Mouse (Mus musculus): Measurements from ENCODE around the gene Polr1e.
"Not testable (repeated sequence)": the region's sequence is repeated elsewhere in the genome, so short reads cannot be mapped to it uniquely, and the experiment has no call there.

Polr1e gene

DNA sequence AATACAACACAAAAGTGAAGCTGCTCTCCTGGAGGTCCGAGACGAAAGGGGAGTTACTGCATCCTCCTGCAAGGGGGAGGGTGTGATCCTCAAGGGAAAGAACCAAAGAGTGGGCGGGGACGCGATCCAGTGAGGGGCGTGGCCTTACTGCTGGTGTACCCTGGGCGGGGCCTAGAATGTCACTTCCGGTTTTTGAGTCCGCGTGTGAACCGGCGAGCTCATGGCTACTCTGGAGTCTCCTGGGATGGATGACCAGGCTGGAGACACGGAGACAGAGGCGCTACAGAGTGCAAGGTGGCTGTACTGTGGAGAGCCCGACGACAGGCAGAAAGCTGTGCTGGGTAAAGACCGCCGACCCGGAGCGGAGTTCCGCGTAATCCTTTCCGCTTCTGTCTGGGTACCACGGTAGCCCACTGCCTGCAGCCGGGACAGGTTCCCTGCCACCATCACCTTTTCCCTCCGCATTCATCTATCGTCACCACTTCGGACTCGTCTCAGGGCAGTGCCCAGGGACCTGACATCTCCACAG is at the start of gene Polr1e:
Polr1e (plus strand) TSS at position 132 of the 529 bp plus-strand sequence.
- peak; percentile 98 for DNase-seq

DNA sequence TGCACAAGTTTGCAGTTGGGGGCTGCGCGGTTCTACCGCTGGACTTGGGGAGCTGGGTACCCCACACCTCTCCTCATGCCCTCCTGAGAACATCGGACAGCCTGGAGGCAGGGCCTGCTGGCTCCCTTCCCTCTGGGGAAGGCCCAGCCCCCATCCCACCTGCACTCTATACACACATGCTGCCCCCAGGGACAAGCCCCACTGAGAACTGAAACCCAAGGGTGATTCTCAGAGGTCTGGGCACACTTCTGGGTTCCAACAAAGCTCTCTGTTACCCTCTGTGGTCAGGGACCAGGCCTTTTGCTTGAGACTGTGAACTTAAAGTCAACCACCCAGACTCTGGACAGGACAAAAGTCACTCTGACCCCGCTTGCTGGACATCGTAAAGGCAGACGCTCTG is 48.3 kb upstream of the Polr1e start:
- no peak for DNase-seq

DNA sequence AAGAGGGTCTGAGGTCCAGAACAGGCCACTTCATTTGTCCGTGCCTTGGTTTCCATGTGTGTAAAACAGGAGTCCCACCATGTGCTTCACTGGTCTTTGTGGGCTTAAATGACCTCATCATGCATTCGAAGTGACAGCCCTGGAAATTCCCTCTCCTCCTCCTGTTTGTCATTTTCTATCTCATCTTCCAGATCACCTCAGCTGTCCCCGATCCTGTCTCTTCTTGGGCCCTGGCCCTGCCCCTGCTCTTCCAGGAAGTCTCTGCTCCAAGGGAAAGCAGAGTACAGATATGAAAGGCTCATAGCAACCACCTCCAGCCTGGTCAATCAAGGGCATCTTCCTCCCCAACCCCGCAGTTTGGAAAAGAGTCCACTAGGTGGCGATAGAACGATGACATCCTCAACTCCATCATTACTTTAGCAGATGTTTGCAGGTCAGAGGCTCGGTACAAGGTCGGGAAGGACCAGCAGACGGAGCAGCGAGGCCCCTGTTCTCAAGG is 47.7 kb upstream of the Polr1e start:
- DNase-seq, result peak; percentile 52

DNA sequence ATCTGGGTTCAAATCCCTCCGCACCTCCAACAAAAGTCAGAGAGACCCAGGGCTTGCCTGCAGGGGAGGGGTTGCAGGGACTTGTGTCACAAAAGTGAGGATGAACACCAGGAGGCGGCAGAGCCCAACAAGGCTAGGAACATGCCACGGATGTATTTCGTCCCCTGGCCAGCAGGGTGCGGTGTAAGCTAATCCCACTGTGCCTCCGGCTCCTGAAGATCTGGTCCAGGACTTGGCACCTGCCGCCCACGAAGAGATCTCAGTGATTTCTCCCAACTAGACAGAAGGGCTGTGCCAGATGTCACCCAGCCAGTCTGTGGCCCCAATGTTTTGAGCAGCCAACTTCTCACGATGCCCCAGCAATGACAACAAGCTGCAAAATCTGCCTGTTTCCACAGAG is 44.9 kb upstream of the Polr1e start:
- DNase-seq, result peak; percentile 88

DNA sequence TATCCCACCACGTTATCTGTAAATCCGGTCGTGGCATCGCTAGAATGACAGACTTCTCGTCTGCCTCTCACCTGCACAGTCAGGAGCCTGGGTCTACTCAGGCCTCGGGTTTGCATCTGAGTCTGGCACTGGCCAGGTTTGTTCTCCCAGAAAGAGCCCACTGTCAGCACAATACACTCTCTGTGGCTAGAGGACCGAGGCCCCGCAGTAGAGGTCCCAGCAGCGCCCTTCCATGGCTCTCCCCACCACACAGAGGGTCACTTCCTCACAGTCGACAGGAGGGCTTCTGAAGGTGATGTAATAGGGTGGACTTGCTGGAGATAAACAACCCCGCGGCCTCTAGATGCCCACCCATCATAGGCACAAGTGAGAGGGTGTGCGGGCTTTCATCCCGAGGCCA is 44.5 kb upstream of the Polr1e start:
- no peak for DNase-seq

DNA sequence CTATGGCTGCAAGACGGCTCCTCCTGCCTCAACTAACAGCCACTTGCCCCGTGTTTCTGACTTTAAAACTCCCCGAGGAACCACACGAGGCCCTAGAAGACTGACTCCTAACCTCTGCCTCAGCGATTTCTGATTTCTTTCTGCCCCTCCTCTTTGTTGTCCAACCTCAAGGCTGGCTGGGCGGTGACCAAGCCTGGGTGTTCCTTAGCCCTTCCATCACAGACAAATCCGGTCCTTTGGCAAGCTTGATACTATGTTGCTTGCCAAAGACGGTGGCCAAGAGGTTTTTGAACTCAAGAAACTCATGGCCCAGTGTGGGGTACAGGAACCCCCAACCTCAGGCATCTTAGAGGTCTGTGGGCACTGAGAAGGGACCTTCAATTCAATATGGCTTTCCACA is 44.1 kb upstream of the Polr1e start:
- DNase-seq, result no peak

DNA sequence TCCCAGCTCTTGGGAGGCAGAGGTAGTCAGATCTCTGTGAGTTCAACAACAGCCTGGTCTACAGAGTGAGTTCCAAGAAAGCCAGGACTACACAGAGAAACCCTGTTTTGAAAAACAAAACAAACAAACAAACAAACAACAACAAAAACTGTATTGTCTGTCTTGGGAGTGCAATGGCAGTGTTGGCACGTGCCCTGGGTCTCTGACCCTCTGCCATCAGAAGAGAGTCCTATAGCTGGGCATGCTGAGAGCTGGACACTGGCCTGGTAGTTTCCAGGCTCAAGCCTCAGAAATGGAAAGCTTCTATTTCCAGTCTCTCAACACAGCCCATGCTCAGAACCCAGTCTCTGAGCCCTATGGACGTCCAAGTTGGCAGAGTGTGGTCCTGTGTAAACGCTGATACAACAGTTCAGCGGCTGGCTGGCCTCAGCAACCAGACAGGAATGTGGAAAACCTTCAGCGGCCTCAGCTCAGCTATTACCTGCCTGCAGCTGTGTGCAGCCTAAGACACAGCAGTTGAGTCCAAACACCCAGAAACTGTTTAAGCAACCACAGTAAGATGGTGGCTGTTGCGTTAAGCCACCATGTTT is 42.3 kb upstream of the Polr1e start:
- no peak for DNase-seq

DNA sequence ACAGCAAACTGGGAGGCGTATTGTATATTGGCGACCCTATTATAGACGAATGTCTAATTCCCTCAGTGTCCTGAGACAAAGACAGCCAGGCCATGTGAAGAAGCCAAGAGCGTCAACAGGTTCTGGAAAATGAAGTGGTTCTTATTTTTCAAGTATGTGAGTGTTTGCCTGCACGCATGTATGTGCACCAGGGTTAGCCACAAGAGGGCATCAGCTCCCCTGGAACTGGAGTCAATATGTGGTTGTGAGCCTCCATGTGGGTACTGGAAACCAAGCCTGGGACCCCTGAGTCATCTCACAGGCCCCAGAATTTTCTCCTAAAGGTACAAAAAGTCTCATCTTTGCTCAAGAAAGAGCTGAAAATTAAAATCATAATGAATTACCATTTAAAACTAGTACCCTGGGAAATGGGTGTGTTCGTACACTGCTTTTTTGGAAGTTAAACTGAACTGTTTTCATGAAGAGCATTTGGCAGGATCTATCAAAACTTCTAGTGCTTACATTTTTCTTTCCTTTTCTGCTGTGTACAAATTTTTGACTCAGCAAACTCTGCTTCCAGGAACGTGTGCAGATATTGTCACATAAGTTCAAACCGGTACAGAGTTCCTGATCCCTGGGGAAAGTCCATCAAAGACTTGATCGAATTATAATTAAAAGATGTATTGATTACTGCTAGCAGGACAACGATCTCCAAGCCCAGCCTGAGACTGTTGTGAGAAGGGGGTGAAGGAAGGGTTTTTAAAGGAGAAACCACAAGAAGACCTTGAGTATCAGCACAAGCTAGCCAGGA is 41.3 kb upstream of the Polr1e start:
- DNase-seq, result no peak

DNA sequence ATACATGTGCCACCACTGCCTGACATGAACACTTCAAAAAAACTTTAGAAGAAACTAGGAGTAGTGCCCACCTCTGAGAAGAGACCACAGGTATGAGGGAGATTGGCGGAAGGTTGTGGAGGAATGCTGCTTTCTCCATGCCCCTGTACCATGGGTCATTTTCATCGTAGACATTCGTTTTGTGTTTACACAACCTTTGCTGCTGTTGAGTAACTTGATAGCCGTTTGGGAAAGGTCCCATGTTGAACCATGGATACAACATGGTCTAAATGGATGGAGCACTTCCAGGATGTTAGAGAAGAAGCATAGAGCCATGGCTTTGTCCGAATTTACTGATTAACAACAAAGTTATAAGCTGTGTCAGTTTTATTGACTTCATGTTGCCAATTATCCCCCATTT is 40.2 kb upstream of the Polr1e start:
- no peak for DNase-seq

DNA sequence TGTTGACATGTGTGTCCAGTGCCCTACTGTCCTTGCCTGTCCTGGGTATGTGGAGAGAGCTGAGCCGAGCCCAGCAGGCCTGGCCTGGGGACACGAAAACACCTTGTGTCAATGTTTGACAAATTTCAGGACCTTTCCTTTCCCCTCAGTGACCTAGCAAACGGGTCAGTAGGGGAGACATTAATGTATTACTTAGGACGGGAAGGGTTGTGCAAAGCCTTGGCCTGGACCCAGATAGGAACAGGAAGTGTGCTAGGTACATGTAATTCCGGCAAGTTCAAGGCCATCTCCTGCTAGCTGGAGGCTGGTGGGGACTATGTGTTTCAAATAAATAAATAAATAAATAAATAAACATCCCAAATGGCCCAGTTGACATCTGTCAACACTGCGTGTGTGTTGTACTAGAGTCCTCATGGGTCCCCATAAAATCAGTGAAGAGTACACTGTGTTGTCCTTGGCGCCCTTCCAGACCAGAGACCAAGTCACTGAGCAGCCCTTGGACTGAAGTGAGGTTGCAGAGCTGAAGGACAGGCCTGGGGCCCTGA is 38.5 kb upstream of the Polr1e start:
- DNase-seq, result peak; percentile 55

DNA sequence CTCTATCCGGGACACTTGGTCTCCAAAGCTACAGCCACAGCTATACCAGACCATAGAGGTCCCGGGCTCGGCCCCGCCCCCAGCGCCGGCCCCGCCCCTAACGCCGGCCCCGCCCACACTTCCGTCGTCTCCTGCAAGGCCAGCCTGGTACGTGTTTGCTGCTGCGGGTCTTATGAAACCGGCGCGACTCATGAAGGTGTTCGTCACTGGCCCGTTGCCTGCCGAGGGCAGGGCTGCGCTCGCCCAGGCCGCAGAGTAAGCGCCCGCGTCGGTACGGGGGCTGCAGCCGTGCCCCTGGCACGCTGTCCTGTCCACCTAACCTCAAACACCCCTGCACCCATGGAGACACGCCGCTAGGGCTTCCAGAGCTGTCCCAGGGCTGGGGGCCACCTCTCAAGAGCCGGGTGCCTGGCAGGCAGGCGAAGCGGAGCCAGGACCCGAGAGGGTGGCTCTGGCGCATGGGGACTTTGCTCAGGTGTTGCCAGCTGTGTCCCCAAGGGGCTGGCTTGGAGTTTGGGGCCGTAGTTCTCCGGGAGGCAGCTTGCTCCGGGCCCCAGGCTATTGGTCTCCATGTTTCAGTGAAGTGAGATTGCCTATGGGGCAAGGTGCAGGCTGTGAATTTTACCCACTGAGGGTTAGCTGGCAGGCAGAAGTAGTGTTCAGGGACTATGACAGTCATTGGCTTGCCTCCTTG is 37.0 kb upstream of the Polr1e start, which contains the start of gene Grhpr:
Grhpr (plus strand) TSS at position 116 of the 694 bp plus-strand sequence.
- DNase-seq, result peak; percentile 95

DNA sequence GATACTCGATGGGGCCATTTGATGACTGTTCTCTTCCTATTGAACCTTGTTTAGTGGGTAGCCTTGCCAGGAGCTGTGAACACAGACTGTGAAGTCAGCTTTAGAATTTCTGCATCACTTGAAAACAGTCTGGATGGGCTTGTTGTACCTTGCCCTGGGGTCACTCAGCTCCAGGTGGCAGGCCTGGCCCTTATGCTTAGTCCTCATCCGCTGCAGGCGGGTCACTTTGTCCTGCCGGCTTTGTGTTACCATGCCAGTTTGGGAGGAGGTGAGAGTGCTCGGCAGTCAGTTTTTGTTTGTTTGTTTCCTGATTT is 36.5 kb upstream of the Polr1e start:
- no peak for DNase-seq

DNA sequence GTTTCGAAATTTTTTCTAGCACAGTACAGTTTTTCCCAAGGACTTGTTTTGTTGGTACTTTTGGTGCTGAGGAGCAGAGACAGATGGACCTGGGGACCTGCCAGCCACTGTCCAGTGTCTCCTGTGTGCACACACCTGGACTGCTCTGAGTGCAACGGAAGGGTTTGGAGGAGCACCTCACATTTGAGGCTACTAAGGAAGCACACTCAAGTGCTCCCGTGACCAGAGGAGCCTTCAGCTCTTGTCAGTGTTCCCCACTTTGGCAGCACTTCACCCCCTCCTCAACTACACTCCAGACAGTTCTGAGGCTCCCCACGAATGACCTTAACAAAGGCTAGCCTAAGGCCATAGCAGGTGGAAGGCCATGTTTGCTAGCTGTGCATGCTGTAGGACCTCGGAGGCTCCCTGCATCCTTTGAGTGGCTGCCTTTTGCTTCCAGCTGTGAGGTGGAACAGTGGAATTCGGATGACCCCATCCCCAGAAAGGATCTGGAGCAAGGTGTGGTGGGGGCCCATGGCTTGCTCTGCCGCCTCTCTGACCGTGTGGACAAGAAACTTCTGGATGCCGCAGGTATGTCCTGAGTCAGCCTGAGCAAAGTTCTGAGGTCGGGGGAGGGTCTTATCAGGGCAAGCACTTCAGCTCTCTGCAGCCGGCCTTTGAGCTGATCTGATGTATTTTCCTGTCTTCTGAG is 35.8 kb upstream of the Polr1e start:
- no peak for DNase-seq

DNA sequence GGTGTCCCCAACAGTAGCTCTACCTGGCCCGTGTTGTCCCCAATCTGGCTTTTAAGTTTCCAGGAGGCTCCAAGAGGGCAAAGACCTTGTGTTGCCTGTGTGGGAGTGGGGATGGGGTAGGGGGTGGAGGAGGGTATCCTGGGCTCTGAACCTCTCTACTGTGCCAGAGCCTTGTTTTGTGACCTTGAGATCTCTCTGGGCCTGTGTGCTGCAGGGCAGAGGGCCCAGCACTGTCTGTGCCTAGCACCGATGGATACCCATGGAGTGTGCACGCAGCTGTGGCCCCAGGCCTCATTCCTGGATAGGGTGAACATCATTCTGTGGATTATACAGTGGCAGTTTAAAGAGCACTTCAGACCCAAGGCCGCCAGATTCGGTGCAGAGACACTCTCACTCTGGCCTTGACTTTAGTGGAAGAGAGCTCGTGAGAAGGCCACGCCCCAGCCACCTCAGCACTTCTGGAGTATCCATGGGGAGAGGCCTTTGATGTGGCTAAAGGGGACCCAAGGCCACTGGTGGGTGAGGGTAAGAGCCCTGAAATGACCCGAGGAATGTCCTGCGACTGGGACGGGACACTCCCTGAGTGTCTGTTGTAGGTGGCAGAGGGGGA is 35.1 kb upstream of the Polr1e start:
- no peak for DNase-seq

DNA sequence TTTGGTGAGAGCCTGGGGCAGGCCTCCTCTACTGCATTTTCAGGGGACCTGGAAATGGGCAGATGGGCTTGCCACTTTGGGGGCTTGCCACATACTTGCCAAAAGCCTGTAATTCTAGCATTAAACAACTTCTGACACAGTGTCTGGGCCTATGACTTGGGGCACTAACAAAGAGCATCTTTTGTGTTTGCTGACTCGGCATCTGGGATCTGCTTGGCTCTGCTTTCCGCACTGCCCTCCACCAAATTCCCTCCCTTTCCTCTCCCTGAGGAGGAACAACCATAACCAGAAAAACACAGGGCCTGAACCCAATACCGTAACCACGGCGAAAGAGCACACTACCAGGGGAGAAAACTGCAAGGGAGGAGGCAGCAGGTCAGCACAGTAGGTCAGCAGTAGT is 27.8 kb upstream of the Polr1e start:
- no peak for DNase-seq

DNA sequence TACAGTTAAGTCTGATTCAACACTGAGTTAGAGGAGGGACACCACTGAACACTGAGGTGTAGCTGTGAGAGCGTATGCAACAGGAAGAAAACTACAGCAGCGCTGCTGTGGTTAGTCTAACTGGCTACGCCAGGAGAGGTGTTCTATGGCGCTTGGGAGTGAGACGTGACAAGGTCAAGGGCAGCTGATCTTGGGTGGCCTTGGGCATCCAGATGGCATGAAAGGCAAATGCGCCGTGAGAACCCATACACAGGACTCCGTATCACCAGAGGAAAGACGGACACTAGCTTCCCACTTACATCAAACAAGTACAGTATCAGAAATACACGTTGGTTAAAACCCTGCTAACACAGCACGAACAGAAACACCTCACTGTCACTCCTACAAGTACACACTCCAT is 26.1 kb upstream of the Polr1e start:
- DNase-seq, result not testable (repeated sequence)

DNA sequence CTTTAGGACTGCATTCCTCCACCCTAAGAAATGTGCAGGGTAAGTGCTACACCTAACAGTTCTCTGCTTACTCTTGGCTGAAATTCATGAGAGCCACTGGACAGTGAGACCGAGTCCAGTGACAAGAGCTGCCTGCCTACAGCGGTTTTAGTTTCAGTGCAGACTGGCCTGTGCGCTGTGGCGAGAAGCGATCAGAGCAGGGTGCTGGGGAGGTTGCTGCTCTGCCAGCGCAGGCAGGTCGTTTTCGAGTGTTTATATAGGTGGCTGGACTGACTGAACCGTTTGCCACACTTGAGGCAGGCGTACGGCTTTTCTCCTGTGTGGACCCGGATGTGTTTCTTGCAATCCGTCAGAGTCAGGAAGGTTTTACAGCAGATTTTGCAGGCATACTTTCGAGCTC is 25.2 kb upstream of the Polr1e start:
- not testable (repeated sequence) for DNase-seq

DNA sequence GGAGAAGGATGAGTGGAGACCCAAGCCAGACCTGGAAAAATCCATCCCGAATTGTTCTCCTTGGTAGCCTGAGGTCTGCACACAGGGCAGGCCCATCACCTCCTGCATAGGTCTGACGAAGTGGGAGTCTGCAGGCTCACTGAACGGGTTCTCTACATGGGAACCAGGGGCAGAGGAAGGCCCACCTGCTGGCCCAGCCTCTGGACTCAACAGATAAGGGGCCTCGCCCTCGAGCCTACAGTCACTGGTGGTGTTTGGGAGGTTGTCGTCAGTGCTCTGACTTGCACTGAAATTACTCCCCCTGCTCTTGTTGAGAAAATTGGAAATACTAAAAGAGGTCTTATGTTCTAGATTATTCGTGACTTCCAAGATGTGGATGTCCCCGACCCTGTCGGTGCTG is 24.5 kb upstream of the Polr1e start:
- DNase-seq, result peak; percentile 88

DNA sequence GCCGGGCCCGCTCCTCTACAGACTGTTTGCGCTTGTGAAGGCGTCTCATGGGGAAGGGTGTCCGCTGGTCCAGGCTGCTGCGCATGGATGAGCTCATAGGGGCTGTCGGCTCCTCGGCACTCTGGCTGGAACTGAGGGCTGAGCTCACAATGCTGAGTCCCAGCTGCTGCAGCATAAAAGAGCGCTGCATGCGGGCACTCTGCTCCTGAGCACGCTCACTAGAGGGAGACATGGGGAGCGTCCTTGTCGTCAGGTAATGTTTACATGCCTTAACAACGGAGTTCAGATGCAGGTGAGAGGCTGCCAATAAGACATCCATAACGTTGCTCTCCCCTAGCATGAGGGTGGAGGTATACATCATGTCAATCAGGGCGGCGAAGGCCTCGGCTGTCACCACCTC is 23.6 kb upstream of the Polr1e start:
- no peak for DNase-seq

DNA sequence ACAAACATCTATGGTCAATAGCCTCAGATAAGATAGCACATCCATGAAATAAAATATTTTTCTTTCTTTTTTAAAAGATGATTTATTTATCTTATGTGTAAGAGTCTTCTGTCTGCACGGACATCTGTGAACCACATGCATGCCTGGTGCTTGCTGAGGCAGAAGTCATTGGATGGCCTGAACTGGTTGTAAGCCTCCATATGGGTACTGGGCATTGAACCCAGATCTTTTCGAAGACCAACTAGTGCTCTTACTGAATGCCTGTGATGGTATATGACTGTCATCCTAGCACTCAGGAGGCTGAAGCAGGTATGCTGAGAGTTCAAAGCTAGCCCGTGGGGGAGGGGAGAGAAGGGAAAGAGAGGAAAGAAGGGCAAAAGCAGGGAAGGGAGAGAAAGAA is 20.3 kb upstream of the Polr1e start:
- no peak for DNase-seq

DNA sequence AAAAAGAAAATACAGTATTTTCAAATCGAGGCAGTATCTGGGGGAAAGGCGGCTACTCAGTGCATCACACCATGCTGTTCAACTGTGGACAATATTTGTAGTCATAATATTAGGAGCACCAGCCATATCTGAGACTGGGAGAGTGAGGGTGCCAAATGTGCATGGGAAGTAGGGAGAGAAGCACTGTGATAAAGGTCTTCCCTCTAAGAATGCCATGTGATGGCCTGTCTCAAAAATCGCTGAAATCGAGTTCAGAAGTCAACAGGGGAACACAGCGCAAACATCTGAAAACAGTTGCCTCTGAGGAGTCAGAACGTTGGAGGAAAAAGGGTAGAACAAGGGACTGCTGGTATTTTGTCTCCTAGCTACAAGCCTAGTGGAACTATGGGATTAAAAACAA is 18.4 kb upstream of the Polr1e start:
- no peak for DNase-seq

DNA sequence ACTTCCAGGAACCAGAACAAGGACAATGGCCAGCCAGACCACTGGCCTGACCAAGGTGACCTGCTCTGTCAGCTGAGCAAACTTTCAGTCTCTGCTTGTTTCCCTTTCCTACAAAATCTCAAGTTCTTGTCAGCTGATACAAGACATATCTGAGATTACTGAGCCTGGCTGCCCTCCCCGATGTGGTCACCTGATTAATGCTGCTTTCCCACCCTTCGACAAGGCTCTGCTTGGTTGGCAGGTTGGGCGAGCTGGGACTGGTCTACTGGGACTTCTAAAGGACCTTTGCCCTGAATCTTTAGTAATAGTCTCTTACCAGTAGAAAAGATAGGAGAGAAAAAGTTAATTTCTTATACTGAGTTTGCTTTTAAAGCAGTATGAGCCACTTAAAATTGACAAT is 12.9 kb upstream of the Polr1e start:
- DNase-seq, result no peak
